16 mouse cellular contexts compared by ENCODE assay signal in genomic region chr9:100095559-100095959, GRCm38 (mm10).
DNase-seq lines count a peak whose midpoint lies in the region; ATAC-seq lines count a peak whose summit lies in the region.
"Had no signal": no experiment of that assay in that cellular context is flagged by ENCODE, and none has a peak within 500 bp of the region (broad histone marks: within the 10 kb centered on the region; RNA-seq: fewer than 3 reads in every experiment).

No protein-coding gene starts in this region.

- H3K4me2 ChIP-seq in lung, embryonic 16.5 days (ENCODE audit: low read depth, low read length) = peak overlapping the region; percentile 22; the same call in 1 of the 2 replicates
- H3K4me2 ChIP-seq in forebrain, embryonic 16.5 days (ENCODE audit: low read length) = no peak overlapping the region
- H3K4me2 ChIP-seq in midbrain, embryonic 13.5 days (replicated peaks) = peak overlapping the region; percentile 23
- H3K4me2 ChIP-seq: kidney, embryonic 15.5 days had no signal

- no peaks in the 10 kb centered on the region for H3K36me3 ChIP-seq in lung, embryonic 16.5 days (ENCODE audit: control insufficient read depth, insufficient read depth, low read length)
- no peaks in the 10 kb centered on the region for H3K36me3 ChIP-seq in forebrain, embryonic 16.5 days (ENCODE audit: control insufficient read depth, insufficient read depth)
- no peaks in the 10 kb centered on the region for H3K36me3 ChIP-seq in midbrain, embryonic 13.5 days
- H3K36me3 ChIP-seq: kidney, embryonic 15.5 days had no signal

- no peak overlapping the region for H3K27ac ChIP-seq in lung, embryonic 16.5 days (ENCODE audit: low read length)
- no peak overlapping the region for H3K27ac ChIP-seq in forebrain, embryonic 16.5 days (ENCODE audit: low read length)
- 0 out of 2 replicates have a peak overlapping the region, but pooled peaks have one; percentile 51 for H3K27ac ChIP-seq in midbrain, embryonic 13.5 days
- H3K27ac ChIP-seq: heart, adult 2 months; kidney, embryonic 15.5 days had no signal

- H3K9ac ChIP-seq in lung, embryonic 16.5 days (ENCODE audit: low read length) = no peak overlapping the region
- H3K9ac ChIP-seq in forebrain, embryonic 16.5 days (replicated peaks; ENCODE audit: low read depth, low read length) = no peak overlapping the region
- H3K9ac ChIP-seq in midbrain, embryonic 13.5 days (replicated peaks) = no peak overlapping the region
- H3K9ac ChIP-seq: kidney, embryonic 15.5 days had no signal

- DNase-seq in lung, adult 18-20 months = no peak
- DNase-seq in adrenal gland, postnatal 10 days = no peak
- no peak for DNase-seq in B cell, adult 2 months
- no peak for DNase-seq in heart, adult 11 months
- DNase-seq: heart, adult 2 months; heart, postnatal 14 days; left cerebral cortex, postnatal 4 days; lung, postnatal 14 days; thymus, postnatal 36 days had no signal

- WGBS in lung, embryonic 16.5 days = 29% methylated on average over 7 of the region's 7 CpGs
- WGBS in forebrain, embryonic 16.5 days = 3% methylated on average over 7 of the region's 7 CpGs
- WGBS in midbrain, embryonic 13.5 days = 9% methylated on average over 7 of the region's 7 CpGs

- H3K9me3 ChIP-seq in lung, embryonic 16.5 days (ENCODE audit: control insufficient read depth, low read length) = no peaks in the 10 kb centered on the region
- no peaks in the 10 kb centered on the region for H3K9me3 ChIP-seq in forebrain, embryonic 16.5 days (ENCODE audit: control insufficient read depth, low read length)
- no peaks in the 10 kb centered on the region for H3K9me3 ChIP-seq in midbrain, embryonic 13.5 days
- H3K9me3 ChIP-seq: kidney, embryonic 15.5 days had no signal

- H3K27me3 ChIP-seq in lung, embryonic 16.5 days (ENCODE audit: control insufficient read depth, insufficient read depth, low read depth, low read length) = no peaks in the 10 kb centered on the region
- peaks cover 20% of the 10 kb centered on the region for H3K27me3 ChIP-seq in forebrain, embryonic 16.5 days (replicated peaks; ENCODE audit: control insufficient read depth, insufficient read depth, low read length)
- peaks cover 35% of the 10 kb centered on the region for H3K27me3 ChIP-seq in midbrain, embryonic 13.5 days
- H3K27me3 ChIP-seq: kidney, embryonic 15.5 days had no signal

- H3K4me3 ChIP-seq in lung, embryonic 16.5 days (ENCODE audit: low read length) = no peak overlapping the region
- H3K4me3 ChIP-seq in forebrain, embryonic 16.5 days (replicated peaks; ENCODE audit: low read length) = no peak overlapping the region
- H3K4me3 ChIP-seq in midbrain, embryonic 13.5 days (replicated peaks) = no peak overlapping the region
- H3K4me3 ChIP-seq: heart, adult 2 months; kidney, embryonic 15.5 days had no signal

- ATAC-seq in lung, embryonic 16.5 days (ENCODE audit: low read depth) = peak; percentile 70; the same call in 1 of the 2 replicates
- ATAC-seq in forebrain, embryonic 16.5 days = peak; percentile 20; the same call in 1 of the 2 replicates
- ATAC-seq in midbrain, embryonic 13.5 days = peak; percentile 92
- ATAC-seq in monocyte, adult 5-6 weeks (replicated peaks; ENCODE audit: insufficient number of reproducible peaks, low FRiP score, low TSS enrichment, poor library complexity, severe bottlenecking) = no peak
- ATAC-seq: CD4-positive, CD25-positive, alpha-beta regulatory T cell, adult 4 months; Patski had no signal

- H3K4me1 ChIP-seq in lung, embryonic 16.5 days (replicated peaks; ENCODE audit: control insufficient read depth, insufficient read depth, low read length) = no peaks in the 10 kb centered on the region
- H3K4me1 ChIP-seq in forebrain, embryonic 16.5 days (replicated peaks; ENCODE audit: control insufficient read depth, insufficient read depth, low read length) = 0 out of 2 replicates have a peak, but pooled peaks cover 2% of the 10 kb centered on the region
- peaks cover 16% of the 10 kb centered on the region for H3K4me1 ChIP-seq in midbrain, embryonic 13.5 days (replicated peaks)
- H3K4me1 ChIP-seq: kidney, embryonic 15.5 days had no signal
